Mouse (Mus musculus) spleen, postnatal 0 days (tissue): ENCODE measurements around the gene Lemd2. TPM values are rescaled to one million over a fixed set of nuclear protein-coding genes. Genes with fewer than 3 reads are reported as not detected.

Experiments
- polyA plus RNA-seq: library from polyadenylated mRNA; unstranded; fragments of >200 nt; fragmentation: Nextera tagmentation; extraction: Ambion mirVana; gene quantifications from 2 replicates; pipeline ENCODE4 v1.2.1, GENCODE M21; 2015

The Lemd2 gene
- 9.5 and 10.6 TPM in 2 replicates for polyA plus RNA-seq

GRCm38 (mm10) chr17:27204075-27204909 is at the start of gene Lemd2:
Gene Lemd2, minus strand, starts transcription at chr17:27204469.

DNA sequence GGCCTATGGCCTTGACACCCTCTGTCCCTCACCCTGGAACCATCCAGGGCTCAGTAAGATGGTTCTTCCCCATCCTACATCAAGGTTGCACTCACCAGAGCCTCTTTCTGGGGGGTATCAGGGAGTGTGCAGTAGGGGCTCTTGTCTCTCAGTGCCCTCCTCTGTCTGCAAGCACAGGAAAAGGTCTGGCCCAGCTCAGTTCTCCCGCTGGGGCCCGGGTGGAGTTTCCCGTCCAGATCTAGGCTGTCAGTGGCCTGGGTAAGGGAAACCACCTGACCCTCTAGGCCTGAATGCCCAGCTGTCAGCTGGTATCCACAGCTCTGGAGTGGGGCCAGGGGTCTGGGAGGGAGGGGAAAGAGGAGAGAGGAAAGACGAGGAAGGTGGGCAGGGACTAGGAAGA is 36.7 kb downstream of the Lemd2 start, which contains the start of gene Ip6k3:
TSS of gene Ip6k3 (minus strand) at position 251 of the 400 bp plus-strand sequence.

Other genes with a start within 250 kb of the Lemd2 start
- gene Zbtb9, start 231.3 kb downstream of the Lemd2 start, polyA plus RNA-seq = 6.2 and 6.8 TPM in 2 replicates
- 5.9 and 7.0 TPM in 2 replicates for gene Bak1, start 175.5 kb downstream of the Lemd2 start, polyA plus RNA-seq
- gene Itpr3, start 147.2 kb downstream of the Lemd2 start, polyA plus RNA-seq = 1.5 and 2.3 TPM in 2 replicates
- gene Uqcc2, start 70.6 kb downstream of the Lemd2 start, polyA plus RNA-seq = 160 and 163 TPM in 2 replicates
- gene Ip6k3, start 36.7 kb downstream of the Lemd2 start, polyA plus RNA-seq = 0.13 and 0.25 TPM in 2 replicates